Mouse (Mus musculus) spleen, adult 2 months (tissue): ENCODE results near the gene Glmn. TPM values are rescaled to one million over a fixed set of nuclear protein-coding genes. Genes with fewer than 3 reads are reported as not detected.

Source experiments
- DNase-seq, 2 experiments: peaks; one replicate each; pipeline versions ENCODE4 v3.0.0 to v3.0.0-alpha.2; 2012 to 2021; ENCODE audit warnings: low spot score in 2 of 2, low read depth in 1 of 2
- H3K27ac ChIP-seq: fragments of 200-500 bp; 2 replicates; pipeline ENCODE4 v1.5.1; 2012; ENCODE audit warnings: low read length, inconsistent platforms; ENCODE audit not compliant: insufficient read depth
- H3K27me3 ChIP-seq: fragments of 200-500 bp; 2 replicates; pipeline ENCODE4 v1.6.1; 2012; ENCODE audit warnings: mild to moderate bottlenecking, moderate library complexity, low read length, inconsistent platforms; ENCODE audit not compliant: control insufficient read depth, insufficient read depth
- H3K36me3 ChIP-seq: fragments of 200-500 bp; 2 replicates; pipeline ENCODE4 v1.6.1; 2012; ENCODE audit warnings: mild to moderate bottlenecking, low read length, inconsistent platforms; ENCODE audit not compliant: control insufficient read depth, insufficient read depth
- H3K4me1 ChIP-seq: fragments of 200-500 bp; 2 replicates; pipeline ENCODE4 v1.6.1; 2011; ENCODE audit warnings: inconsistent platforms; ENCODE audit not compliant: control insufficient read depth, insufficient read depth, insufficient read length
- H3K4me3 ChIP-seq: fragments of 200-500 bp; 2 replicates; pipeline ENCODE4 v1.5.1; 2011; ENCODE audit warnings: mild to moderate bottlenecking, inconsistent platforms; ENCODE audit not compliant: insufficient read depth, insufficient read length; ENCODE audit errors: extremely low read depth
- CTCF ChIP-seq: fragments of 200-500 bp; IDR thresholded peaks from 2 replicates; pipeline ENCODE4 v1.5.1; 2011; ENCODE audit warnings: mild to moderate bottlenecking, inconsistent platforms; ENCODE audit not compliant: insufficient read depth, insufficient read length, insufficient replicate concordance; ENCODE audit errors: extremely low read depth
- POLR2A ChIP-seq: fragments of 200-500 bp; IDR thresholded peaks from 2 replicates; pipeline ENCODE4 v1.6.1; 2011; ENCODE audit warnings: low read depth, low read length, inconsistent platforms
- WGBS: fragments of 180-500 bp; shearing (Covaris S2); methylation state at CpG from one replicate; pipeline ENCODE4 v1.1.7; 2018; 5-methylcytosine and 5-hydroxymethylcytosine counted together
- polyA plus RNA-seq: library from polyadenylated mRNA; depleted of rRNA; stranded (reverse); fragments of >200 nt; gene quantifications from 2 replicates; pipeline ENCODE4 v1.2.3, GENCODE M21; 2012; rRNA removed

The Glmn gene
- 0.16 and 0.25 TPM in 2 replicates for polyA plus RNA-seq

GRCm38 (mm10) chr5:107597301-107598077 lies at the start of gene Glmn, which contains the start of gene Rpap2:
TSS of gene Glmn (minus strand) at chr5:107597888.
TSS of gene Rpap2 (plus strand) at chr5:107597373.
- Histone ChIP-seq H3K4me1 (no peaks in the 10 kb centered on the region), H3K36me3 (peaks cover 2% of the 10 kb centered on the region), H3K27me3 (no peaks in the 10 kb centered on the region), H3K27ac (peak within 1 kb of the TSS; percentile 96), H3K4me3 (peak within 1 kb of the TSS; percentile 100)
- DNase-seq = peak; percentile 53 to 80
- 0% methylated on average over 57 of the region's 64 CpGs for WGBS
- TF ChIP-seq POLR2A (peak; percentile 22), CTCF (no peak)

- DNase-seq = peak in 1 of 2 experiments; percentile 9
- Histone ChIP-seq H3K4me3 (no peak overlapping the region), H3K4me1 (peaks cover 5% of the 10 kb centered on the region; the same call in 1 of the 2 replicates), H3K27ac (peak overlapping the region; percentile 28; the same call in 1 of the 2 replicates), H3K36me3 (peaks cover 8% of the 10 kb centered on the region), H3K27me3 (no peaks in the 10 kb centered on the region)
- TF ChIP-seq POLR2A (no peak), CTCF (no peak)
- 45% methylated on average over 2 of the region's 2 CpGs for WGBS
These were observed 48.2 kb upstream of the Glmn start for GRCm38 (mm10) chr5:107645935-107646334.

DNA sequence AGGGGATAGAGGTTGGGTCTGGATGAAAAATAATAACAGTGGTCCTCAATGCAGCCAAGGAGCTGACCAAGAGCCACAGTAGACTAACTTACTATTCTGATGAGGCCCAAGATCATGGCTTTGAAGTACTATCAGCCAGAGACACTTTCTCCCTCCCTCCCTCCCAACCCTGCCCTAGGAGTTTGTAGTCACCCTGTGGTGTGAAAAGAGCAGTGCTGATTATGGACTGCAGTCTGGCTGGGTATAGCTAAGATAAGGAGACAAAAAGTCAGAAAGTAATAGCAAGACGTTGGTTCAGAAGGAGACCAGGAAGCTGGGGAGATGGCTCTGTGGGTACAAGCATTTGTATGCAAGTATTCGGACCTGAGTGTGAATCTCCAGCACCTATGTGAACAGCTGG lies 46.9 kb upstream of the Glmn start:
- no peak for DNase-seq
- H3K4me1 ChIP-seq = peaks cover 5% of the 10 kb centered on the region; the same call in 1 of the 2 replicates
- 72% methylated on average over 2 of the region's 2 CpGs for WGBS
- no peak for TF ChIP-seq POLR2A
- no peak for TF ChIP-seq CTCF
- peaks cover 8% of the 10 kb centered on the region for H3K36me3 ChIP-seq
- H3K27ac ChIP-seq = no peak overlapping the region
- H3K4me3 ChIP-seq = no peak overlapping the region
- H3K27me3 ChIP-seq = no peaks in the 10 kb centered on the region

DNA sequence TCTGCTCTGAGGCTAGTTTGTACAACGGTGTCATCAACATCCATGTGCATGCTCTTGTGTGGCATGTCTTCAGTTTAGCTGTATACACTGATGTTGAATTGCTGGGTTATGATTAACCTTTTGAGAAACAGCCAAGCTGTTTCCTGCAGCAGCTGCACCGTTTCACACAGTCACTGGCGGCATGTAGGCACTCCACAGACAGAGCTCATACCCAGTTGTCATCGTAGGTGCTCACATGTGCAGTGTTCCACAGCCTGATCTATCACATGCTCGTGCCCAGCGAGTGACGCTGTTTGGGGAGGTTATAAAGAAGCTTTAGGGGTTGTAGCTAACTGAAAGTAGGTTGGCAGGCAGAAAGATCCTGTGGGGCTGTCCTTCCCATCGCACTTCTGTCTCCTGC lies 40.7 kb upstream of the Glmn start:
- Histone ChIP-seq H3K27me3 (no peaks in the 10 kb centered on the region), H3K4me3 (no peak overlapping the region), H3K27ac (no peak overlapping the region), H3K36me3 (peaks cover 8% of the 10 kb centered on the region), H3K4me1 (no peaks in the 10 kb centered on the region)
- WGBS = 87% methylated on average over 8 of the region's 8 CpGs
- no peak for TF ChIP-seq POLR2A
- no peak for TF ChIP-seq CTCF
- no peak for DNase-seq

DNA sequence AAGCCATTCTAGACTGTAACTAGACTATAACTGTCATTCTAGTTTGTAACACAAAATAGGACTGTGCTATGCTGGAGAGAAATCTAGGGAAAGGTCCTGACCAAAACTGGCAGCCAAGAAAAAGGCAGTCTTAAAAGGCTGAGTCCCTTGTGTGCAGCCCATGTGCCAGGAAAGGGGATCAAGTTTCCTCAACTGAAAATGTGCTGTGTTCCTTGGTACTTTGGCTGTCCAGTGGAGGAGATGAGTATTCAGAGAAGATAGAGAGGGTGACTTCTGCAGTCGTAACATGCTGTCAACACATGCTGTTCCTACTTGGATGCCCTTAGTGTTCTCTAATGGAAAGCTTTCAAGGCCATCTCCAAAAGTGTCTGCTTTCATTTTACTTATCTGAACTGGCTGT lies 39.4 kb upstream of the Glmn start:
- 89% methylated on average over 1 of the region's 1 CpGs for WGBS
- no peaks in the 10 kb centered on the region for H3K4me1 ChIP-seq
- no peak for DNase-seq

GRCm38 (mm10) chr5:107633651-107634050 lies 36.0 kb upstream of the Glmn start:
- TF ChIP-seq POLR2A (no peak), CTCF (no peak)
- Histone ChIP-seq H3K4me3 (no peak overlapping the region), H3K36me3 (peaks cover 6% of the 10 kb centered on the region), H3K4me1 (no peaks in the 10 kb centered on the region), H3K27ac (no peak overlapping the region), H3K27me3 (no peaks in the 10 kb centered on the region)
- no peak for DNase-seq
- 94% methylated on average over 4 of the region's 4 CpGs for WGBS

More for the DNA sequence above, 39.4 kb upstream of the Glmn start:
- Histone ChIP-seq H3K27ac (no peak overlapping the region), H3K4me3 (no peak overlapping the region), H3K27me3 (no peaks in the 10 kb centered on the region), H3K36me3 (peaks cover 4% of the 10 kb centered on the region)
- TF ChIP-seq POLR2A = no peak
- TF ChIP-seq CTCF = no peak

DNA sequence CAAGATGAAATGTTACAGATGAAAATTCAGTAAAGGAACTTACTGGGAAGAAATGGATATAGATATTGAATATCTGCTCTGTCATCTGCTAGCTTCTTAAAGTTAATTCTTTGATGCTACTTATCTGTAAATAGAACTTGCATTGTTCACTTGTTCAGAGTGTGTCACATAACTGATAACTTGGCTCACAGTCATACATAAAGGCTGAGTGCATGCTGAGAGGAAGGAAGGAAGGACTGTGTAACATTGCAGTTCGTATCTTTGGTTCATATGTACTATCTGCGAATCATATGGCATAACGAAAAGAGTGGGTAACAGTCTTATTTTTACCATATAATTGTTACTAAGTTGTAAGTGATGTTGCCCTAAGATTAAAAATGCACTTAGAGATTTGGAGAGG lies 23.6 kb upstream of the Glmn start:
- no peak overlapping the region for H3K4me3 ChIP-seq
- TF ChIP-seq CTCF (no peak), POLR2A (no peak)
- no peaks in the 10 kb centered on the region for H3K27me3 ChIP-seq
- H3K4me1 ChIP-seq = no peaks in the 10 kb centered on the region
- H3K36me3 ChIP-seq = peaks cover 16% of the 10 kb centered on the region
- DNase-seq = no peak
- no peak overlapping the region for H3K27ac ChIP-seq
- 80% methylated on average over 3 of the region's 3 CpGs for WGBS
